Mouse (Mus musculus): ENCODE measurements around the gene Ddx20. TPM values are rescaled to one million over a fixed set of nuclear protein-coding genes. Genes with fewer than 3 reads are reported as not detected.
A peak's percentile ranks its signal among the peaks of the same experiment; 100 is the strongest.

Ddx20 gene
- polyA plus RNA-seq, 1 experiment, result 20.5 TPM

- Histone ChIP-seq H3K4me1 (ENCODE audit: control insufficient read depth, insufficient read depth, low read length) (no peaks in the 10 kb centered on the region), H3K27ac (ENCODE audit: control insufficient read depth, insufficient read depth, low read depth, low read length, poor library complexity) (no peak overlapping the region), H3K4me3 (replicated peaks; ENCODE audit: control insufficient read depth, low read depth, low read length) (no peak overlapping the region)
- 81% methylated on average over 14 of the region's 14 CpGs for WGBS
- TF ChIP-seq POLR2A (IDR thresholded peaks at IDR 0.05; ENCODE audit: borderline replicate concordance, control insufficient read depth, low read depth, low read length), result no peak
These were observed 6.1 kb upstream of the Ddx20 start for GRCm38 (mm10) chr3:105693327-105694080.

- Histone ChIP-seq H3K4me3 (replicated peaks; ENCODE audit: control insufficient read depth, low read depth, low read length) (no peak overlapping the region), H3K4me1 (ENCODE audit: control insufficient read depth, insufficient read depth, low read length) (no peaks in the 10 kb centered on the region), H3K27ac (ENCODE audit: control insufficient read depth, insufficient read depth, low read depth, low read length, poor library complexity) (no peak overlapping the region)
- TF ChIP-seq POLR2A (IDR thresholded peaks at IDR 0.05; ENCODE audit: borderline replicate concordance, control insufficient read depth, low read depth, low read length) (no peak), CTCF (IDR thresholded peaks at IDR 0.05; ENCODE audit: control insufficient read depth, insufficient read depth, low read length) (no peak)
- WGBS, result 14% methylated on average over 2 of the region's 2 CpGs
These were observed 1.2 kb upstream of the Ddx20 start for GRCm38 (mm10) chr3:105688536-105688935.

GRCm38 (mm10) chr3:105686394-105687323 is 715 bp downstream of the Ddx20 start:
- Histone ChIP-seq H3K27ac (ENCODE audit: control insufficient read depth, insufficient read depth, low read depth, low read length, poor library complexity) (peak overlapping the region; percentile 79), H3K4me3 (replicated peaks; ENCODE audit: control insufficient read depth, low read depth, low read length) (peak overlapping the region; percentile 71), H3K4me1 (ENCODE audit: control insufficient read depth, insufficient read depth, low read length) (no peaks in the 10 kb centered on the region)
- no peak for TF ChIP-seq CTCF (IDR thresholded peaks at IDR 0.05; ENCODE audit: control insufficient read depth, insufficient read depth, low read length)
- TF ChIP-seq POLR2A (IDR thresholded peaks at IDR 0.05; ENCODE audit: borderline replicate concordance, control insufficient read depth, low read depth, low read length), result no peak
- 7% methylated on average over 55 of the region's 60 CpGs for WGBS

GRCm38 (mm10) chr3:105680346-105680745 is 7.0 kb downstream of the Ddx20 start:
- Histone ChIP-seq H3K27ac (ENCODE audit: control insufficient read depth, insufficient read depth, low read depth, low read length, poor library complexity) (no peak overlapping the region), H3K4me1 (ENCODE audit: control insufficient read depth, insufficient read depth, low read length) (no peaks in the 10 kb centered on the region), H3K4me3 (replicated peaks; ENCODE audit: control insufficient read depth, low read depth, low read length) (no peak overlapping the region)
- WGBS, result 87% methylated on average over 7 of the region's 7 CpGs
- no peak for TF ChIP-seq POLR2A (IDR thresholded peaks at IDR 0.05; ENCODE audit: borderline replicate concordance, control insufficient read depth, low read depth, low read length)
- no peak for TF ChIP-seq CTCF (IDR thresholded peaks at IDR 0.05; ENCODE audit: control insufficient read depth, insufficient read depth, low read length)

GRCm38 (mm10) chr3:105675932-105676331 is 11.4 kb downstream of the Ddx20 start:
- TF ChIP-seq CTCF (IDR thresholded peaks at IDR 0.05; ENCODE audit: control insufficient read depth, insufficient read depth, low read length), result no peak
- no peak for TF ChIP-seq POLR2A (IDR thresholded peaks at IDR 0.05; ENCODE audit: borderline replicate concordance, control insufficient read depth, low read depth, low read length)
- H3K27ac ChIP-seq (ENCODE audit: control insufficient read depth, insufficient read depth, low read depth, low read length, poor library complexity), result no peak overlapping the region
- no peak overlapping the region for H3K4me3 ChIP-seq (replicated peaks; ENCODE audit: control insufficient read depth, low read depth, low read length)
- H3K4me1 ChIP-seq (ENCODE audit: control insufficient read depth, insufficient read depth, low read length), result no peaks in the 10 kb centered on the region
- 5% methylated on average over 2 of the region's 2 CpGs for WGBS

GRCm38 (mm10) chr3:105674595-105675218 is 12.7 kb downstream of the Ddx20 start:
- H3K4me1 ChIP-seq (ENCODE audit: control insufficient read depth, insufficient read depth, low read length), result no peaks in the 10 kb centered on the region
- TF ChIP-seq CTCF (IDR thresholded peaks at IDR 0.05; ENCODE audit: control insufficient read depth, insufficient read depth, low read length) (no peak; the same call in 1 of the 2 replicates), POLR2A (IDR thresholded peaks at IDR 0.05; ENCODE audit: borderline replicate concordance, control insufficient read depth, low read depth, low read length) (no peak)
- 23% methylated on average over 7 of the region's 7 CpGs for WGBS
- no peak overlapping the region for H3K4me3 ChIP-seq (replicated peaks; ENCODE audit: control insufficient read depth, low read depth, low read length)
- H3K27ac ChIP-seq (ENCODE audit: control insufficient read depth, insufficient read depth, low read depth, low read length, poor library complexity), result no peak overlapping the region

GRCm38 (mm10) chr3:105670801-105671200 is 16.6 kb downstream of the Ddx20 start:
- TF ChIP-seq CTCF (IDR thresholded peaks at IDR 0.05; ENCODE audit: control insufficient read depth, insufficient read depth, low read length) (no peak), POLR2A (IDR thresholded peaks at IDR 0.05; ENCODE audit: borderline replicate concordance, control insufficient read depth, low read depth, low read length) (no peak)
- Histone ChIP-seq H3K4me3 (replicated peaks; ENCODE audit: control insufficient read depth, low read depth, low read length) (no peak overlapping the region), H3K27ac (ENCODE audit: control insufficient read depth, insufficient read depth, low read depth, low read length, poor library complexity) (no peak overlapping the region), H3K4me1 (ENCODE audit: control insufficient read depth, insufficient read depth, low read length) (no peaks in the 10 kb centered on the region)
- WGBS, result 78% methylated on average over 1 of the region's 1 CpGs

GRCm38 (mm10) chr3:105669776-105670175 is 17.6 kb downstream of the Ddx20 start:
- no peak for TF ChIP-seq CTCF (IDR thresholded peaks at IDR 0.05; ENCODE audit: control insufficient read depth, insufficient read depth, low read length)
- no peak overlapping the region for H3K27ac ChIP-seq (ENCODE audit: control insufficient read depth, insufficient read depth, low read depth, low read length, poor library complexity)
- WGBS, result 71% methylated on average over 3 of the region's 3 CpGs
- no peak overlapping the region for H3K4me3 ChIP-seq (replicated peaks; ENCODE audit: control insufficient read depth, low read depth, low read length)
- no peaks in the 10 kb centered on the region for H3K4me1 ChIP-seq (ENCODE audit: control insufficient read depth, insufficient read depth, low read length)
